Mouse (Mus musculus) cerebellum, adult 8-10 months (tissue): Measurements from ENCODE around the gene Sh3rf1.

Experiments
- DNase-seq: peaks from one replicate; pipeline ENCODE4 v3.0.0; 2022

The Sh3rf1 gene

GRCm38 (mm10) chr8:61224380-61225092, 864 bp downstream of the Sh3rf1 start:
- peak; percentile 8 for DNase-seq

GRCm38 (mm10) chr8:61225581-61226395, 2.1 kb downstream of the Sh3rf1 start:
- no peak for DNase-seq

GRCm38 (mm10) chr8:61226632-61227031, 3.0 kb downstream of the Sh3rf1 start:
- no peak for DNase-seq

- DNase-seq: no peak
Measured at GRCm38 (mm10) chr8:61228678-61229077, 5.0 kb downstream of the Sh3rf1 start.

GRCm38 (mm10) chr8:61229511-61230195, 6.0 kb downstream of the Sh3rf1 start:
- DNase-seq: no peak

- DNase-seq: no peak
Measured at GRCm38 (mm10) chr8:61230881-61231755, 7.4 kb downstream of the Sh3rf1 start.

- DNase-seq: no peak
Measured at GRCm38 (mm10) chr8:61235499-61235898, 11.8 kb downstream of the Sh3rf1 start.

GRCm38 (mm10) chr8:61236506-61237268, 13.0 kb downstream of the Sh3rf1 start:
- no peak for DNase-seq

GRCm38 (mm10) chr8:61239576-61239975, 15.9 kb downstream of the Sh3rf1 start:
- DNase-seq: no peak

- DNase-seq: no peak
Measured at GRCm38 (mm10) chr8:61241229-61241628, 17.6 kb downstream of the Sh3rf1 start.

- DNase-seq: no peak
Measured at GRCm38 (mm10) chr8:61242896-61243295, 19.2 kb downstream of the Sh3rf1 start.

- DNase-seq: no peak
Measured at GRCm38 (mm10) chr8:61243491-61243890, 19.8 kb downstream of the Sh3rf1 start.

- DNase-seq: no peak
Measured at GRCm38 (mm10) chr8:61244157-61244556, 20.5 kb downstream of the Sh3rf1 start.

- DNase-seq: no peak
Measured at GRCm38 (mm10) chr8:61247270-61248025, 23.8 kb downstream of the Sh3rf1 start.

- no peak for DNase-seq
Measured at GRCm38 (mm10) chr8:61249511-61249910, 25.8 kb downstream of the Sh3rf1 start.

- no peak for DNase-seq
Measured at GRCm38 (mm10) chr8:61254196-61254595, 30.5 kb downstream of the Sh3rf1 start.

GRCm38 (mm10) chr8:61258828-61259227, 35.2 kb downstream of the Sh3rf1 start:
- no peak for DNase-seq

- DNase-seq: peak; percentile 10
Measured at GRCm38 (mm10) chr8:61259526-61259925, 35.9 kb downstream of the Sh3rf1 start.

- no peak for DNase-seq
Measured at GRCm38 (mm10) chr8:61260530-61260929, 36.9 kb downstream of the Sh3rf1 start.

- no peak for DNase-seq
Measured at GRCm38 (mm10) chr8:61261374-61261773, 37.7 kb downstream of the Sh3rf1 start.

- DNase-seq: no peak
Measured at GRCm38 (mm10) chr8:61263691-61264090, 40.0 kb downstream of the Sh3rf1 start.
